Mouse (Mus musculus) embryonic fibroblast, embryonic 13.5 days (primary cell): ENCODE data around the gene Steap4. TPM values are rescaled to one million over a fixed set of nuclear protein-coding genes. Genes with fewer than 3 reads are reported as not detected.
"Not testable (repeated sequence)": the region's sequence is repeated elsewhere in the genome, so short reads cannot be mapped to it uniquely, and the experiment has no call there.

Source experiments
- H3K27ac ChIP-seq: 2 replicates; pipeline ENCODE4 v1.5.1; 2012; ENCODE audit warnings: low read length, control low read depth, inconsistent platforms; ENCODE audit not compliant: insufficient read depth
- H3K4me1 ChIP-seq: 2 replicates; pipeline ENCODE4 v1.6.1; 2011; ENCODE audit warnings: low read length; ENCODE audit not compliant: control insufficient read depth, insufficient read depth
- H3K4me3 ChIP-seq: 2 replicates; pipeline ENCODE4 v1.5.1; 2011; ENCODE audit warnings: mild to moderate bottlenecking, control low read depth, low read length; ENCODE audit not compliant: insufficient read depth
- CTCF ChIP-seq: IDR thresholded peaks from 2 replicates; pipeline ENCODE4 v1.5.1; 2011; ENCODE audit warnings: mild to moderate bottlenecking, control low read depth, low read length, moderate library complexity, borderline replicate concordance; ENCODE audit not compliant: insufficient read depth
- POLR2A ChIP-seq: IDR thresholded peaks from 2 replicates; pipeline ENCODE4 v1.6.1; 2011; ENCODE audit warnings: low read depth, mild to moderate bottlenecking, control low read depth, low read length, moderate library complexity
- polyA plus RNA-seq: library from polyadenylated mRNA; stranded (reverse); fragments of >200 nt; gene quantifications from 2 replicates; pipeline ENCODE4 v1.2.4, GENCODE M21; 2011; ENCODE audit warnings: low read depth; ENCODE audit not compliant: missing spikeins, insufficient read length

The Steap4 gene
- polyA plus RNA-seq, 1 experiment, result 0.86 TPM

DNA sequence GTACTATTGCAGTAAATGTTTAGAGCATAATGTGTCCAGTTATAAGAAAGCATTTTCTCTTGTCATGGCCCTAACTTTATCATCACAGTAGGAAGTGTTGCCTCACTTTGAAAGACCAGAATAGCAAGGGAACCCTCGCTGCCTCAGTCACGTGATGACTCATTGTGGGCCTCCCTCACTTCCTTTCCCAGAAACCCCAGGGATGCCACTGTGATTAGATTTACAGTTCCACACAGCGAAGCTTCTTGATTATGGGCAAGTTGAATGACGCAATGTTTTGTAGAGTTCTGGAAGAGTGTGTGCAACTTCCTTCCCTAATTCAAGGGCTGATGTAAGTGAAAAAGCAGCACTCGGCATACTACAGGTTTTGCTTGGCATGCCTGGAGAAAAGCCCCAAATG, 20.3 kb downstream of the Steap4 start:
- TF ChIP-seq CTCF (no peak), POLR2A (no peak)
- no peak overlapping the region for H3K4me3 ChIP-seq
- no peaks in the 10 kb centered on the region for H3K4me1 ChIP-seq
- no peak overlapping the region for H3K27ac ChIP-seq

- H3K4me1 ChIP-seq, result no peaks in the 10 kb centered on the region
- H3K4me3 ChIP-seq, result no peak overlapping the region
- H3K27ac ChIP-seq, result no peak overlapping the region
- TF ChIP-seq POLR2A (no peak), CTCF (no peak)
These were observed 27.7 kb downstream of the Steap4 start for GRCm38 (mm10) chr5:7987962-7988361.

GRCm38 (mm10) chr5:7988415-7988814, 28.2 kb downstream of the Steap4 start:
- no peak overlapping the region for H3K4me3 ChIP-seq
- no peaks in the 10 kb centered on the region for H3K4me1 ChIP-seq
- H3K27ac ChIP-seq, result no peak overlapping the region
- no peak for TF ChIP-seq CTCF
- no peak for TF ChIP-seq POLR2A

DNA sequence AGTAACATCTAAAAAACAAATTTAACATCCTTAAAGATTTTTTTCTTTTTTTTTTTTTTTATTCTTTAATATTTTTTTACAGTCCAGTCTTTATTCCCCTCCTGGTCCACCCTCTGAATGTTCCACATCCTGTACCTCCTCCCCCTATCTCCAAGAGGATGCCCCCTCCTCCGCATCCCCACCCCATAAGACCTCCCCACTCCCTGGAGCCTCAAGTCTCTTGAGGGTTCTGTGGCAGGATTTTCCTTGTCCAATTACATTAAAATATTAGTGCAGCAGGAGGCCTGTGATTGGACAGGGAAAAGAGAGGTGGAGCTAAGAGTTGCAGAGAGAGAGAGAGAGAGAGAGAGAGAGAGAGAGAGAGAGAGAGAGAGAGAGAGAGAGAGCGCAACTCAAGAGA, 31.4 kb downstream of the Steap4 start:
- H3K4me3 ChIP-seq, H3K27ac ChIP-seq, H3K4me1 ChIP-seq: not testable (repeated sequence)

DNA sequence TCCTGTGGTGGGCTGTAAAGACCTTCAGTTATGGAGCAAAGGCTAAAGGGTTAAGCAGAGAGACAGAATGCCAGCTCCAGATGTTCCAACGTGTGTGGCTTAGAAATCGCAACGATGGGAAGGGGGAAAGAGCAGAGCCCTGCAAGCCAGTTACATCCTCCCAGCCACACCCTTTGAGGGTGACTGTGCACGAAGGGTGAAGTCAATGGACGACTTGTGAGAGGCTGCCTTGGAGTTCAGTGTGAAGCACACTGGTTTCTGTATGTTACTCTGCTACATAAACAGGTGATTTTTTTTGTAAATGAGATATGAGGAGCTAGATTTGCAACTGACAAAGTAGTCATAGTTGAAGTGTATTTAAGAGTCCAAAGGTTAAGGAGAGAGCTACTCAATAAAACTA, 33.5 kb downstream of the Steap4 start:
- Histone ChIP-seq H3K4me3 (no peak overlapping the region), H3K27ac (no peak overlapping the region), H3K4me1 (no peaks in the 10 kb centered on the region)
- TF ChIP-seq POLR2A (no peak), CTCF (no peak)

- Histone ChIP-seq H3K4me3 (no peak overlapping the region), H3K4me1 (no peaks in the 10 kb centered on the region), H3K27ac (no peak overlapping the region)
- TF ChIP-seq CTCF (no peak), POLR2A (no peak)
These were observed 35.1 kb downstream of the Steap4 start for GRCm38 (mm10) chr5:7995288-7995897.

GRCm38 (mm10) chr5:7996401-7997044, 36.3 kb downstream of the Steap4 start:
- H3K27ac ChIP-seq, result no peak overlapping the region
- H3K4me1 ChIP-seq, result no peaks in the 10 kb centered on the region
- TF ChIP-seq POLR2A (no peak), CTCF (no peak)
- H3K4me3 ChIP-seq, result no peak overlapping the region

- no peak overlapping the region for H3K4me3 ChIP-seq
- no peak overlapping the region for H3K27ac ChIP-seq
- no peaks in the 10 kb centered on the region for H3K4me1 ChIP-seq
- TF ChIP-seq POLR2A (no peak), CTCF (no peak)
These were observed 36.8 kb downstream of the Steap4 start for GRCm38 (mm10) chr5:7997086-7997485.

DNA sequence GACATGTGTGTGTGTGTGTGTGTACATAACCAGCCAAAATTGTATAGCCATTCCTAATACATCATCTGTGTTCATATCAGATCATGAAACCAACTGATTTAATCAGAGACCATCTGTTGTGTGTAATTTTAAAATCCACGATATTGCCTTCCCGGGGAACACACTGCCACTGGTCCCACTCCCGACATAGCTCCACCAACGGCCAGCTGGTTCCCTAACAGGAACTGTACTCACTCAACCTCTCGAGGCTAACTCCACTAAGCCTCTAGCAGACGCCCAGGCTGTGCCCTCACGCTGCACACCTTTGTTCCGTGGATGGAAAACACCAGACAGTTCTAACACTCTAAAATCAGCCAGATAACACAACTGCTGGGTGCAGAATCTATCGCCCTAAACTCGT, 40.2 kb downstream of the Steap4 start:
- no peak for TF ChIP-seq CTCF
- no peak for TF ChIP-seq POLR2A
- no peak overlapping the region for H3K27ac ChIP-seq
- no peaks in the 10 kb centered on the region for H3K4me1 ChIP-seq
- H3K4me3 ChIP-seq, result no peak overlapping the region

- Histone ChIP-seq H3K4me1 (no peaks in the 10 kb centered on the region), H3K4me3 (no peak overlapping the region), H3K27ac (no peak overlapping the region)
- no peak for TF ChIP-seq POLR2A
These were observed 42.6 kb downstream of the Steap4 start for GRCm38 (mm10) chr5:8002827-8003226.

DNA sequence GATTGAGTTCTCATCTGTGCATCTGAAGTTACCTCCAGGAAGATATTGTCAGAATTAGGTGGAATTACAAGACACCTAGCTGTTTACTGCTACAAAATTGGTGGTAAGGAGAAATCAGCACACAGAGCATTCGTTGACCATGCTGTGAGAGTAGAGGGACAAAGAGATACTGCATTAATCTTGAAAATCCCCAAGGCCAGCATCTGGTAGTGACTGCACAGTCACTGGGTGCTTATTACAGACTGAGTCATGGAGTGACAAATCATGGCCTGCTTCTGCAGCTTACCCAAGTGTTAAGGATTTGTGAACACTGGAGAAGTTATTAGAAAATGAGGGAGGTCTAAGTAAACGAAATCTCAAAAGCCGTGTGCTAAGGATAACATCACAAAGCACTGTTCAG, 53.0 kb downstream of the Steap4 start:
- Histone ChIP-seq H3K4me1 (no peaks in the 10 kb centered on the region), H3K4me3 (no peak overlapping the region), H3K27ac (no peak overlapping the region)
- TF ChIP-seq POLR2A, result no peak
- no peak for TF ChIP-seq CTCF

Other genes with a start within 250 kb of the Steap4 start
- gene Sri, start 85.6 kb downstream of the Steap4 start, polyA plus RNA-seq, result 134 and 184 TPM in 2 replicates